Mouse (Mus musculus): ENCODE results near the gene Hsd11b2.

DNA sequence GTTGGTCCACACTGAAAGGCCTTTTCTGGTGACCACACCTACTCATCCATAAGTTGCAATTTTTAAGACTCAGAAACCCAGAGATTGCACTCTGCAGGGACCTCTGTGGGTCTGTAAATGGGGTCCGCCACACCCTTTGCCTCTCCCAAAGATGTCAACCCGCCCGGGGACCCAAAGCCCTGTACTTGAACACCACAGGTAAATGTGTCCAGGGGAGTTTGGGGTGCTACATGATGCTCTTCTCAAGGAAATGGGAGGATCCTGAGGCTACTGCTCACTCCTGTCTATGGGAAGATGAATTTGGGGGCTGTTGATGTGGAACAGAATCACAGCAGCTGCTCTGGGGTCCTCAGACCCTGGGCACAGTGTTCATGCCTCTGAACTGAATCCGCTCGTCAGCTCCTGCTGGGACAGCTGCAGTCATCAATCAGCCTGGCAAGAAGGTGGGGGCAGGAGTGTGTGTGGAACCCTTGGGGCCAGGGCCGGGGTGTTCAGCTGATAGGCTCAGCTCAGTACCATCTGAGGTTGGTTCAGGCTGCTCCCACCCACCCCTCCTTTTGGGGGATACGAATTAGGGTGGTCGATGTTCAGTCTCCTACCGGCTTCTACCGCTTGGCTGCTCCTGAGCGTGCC lies 47.8 kb upstream of the Hsd11b2 start:
- TF ChIP-seq CTCF (conservative IDR thresholded peaks at IDR 0.05; ENCODE audit: low read length) (no peak), POU5F1 (IDR thresholded peaks at IDR 0.05; ENCODE audit: borderline replicate concordance, low read length) (no peak)

Measured in E14TG2a.4 (cell line).